Mouse (Mus musculus) mouse trophoblast stem cell (cell line): ENCODE data around the gene Jazf1.

Experiments used
- in situ Hi-C, 2 experiments: fragments of 300-500 bp; cut with MseI, MboI; formaldehyde crosslinking; loops; 2 replicates in 1 of 2; 3 replicates in 1 of 2; pipeline ENCODE4 v1.15.1; 2025

The Jazf1 gene

GRCm38 (mm10) chr6:52917471-52917870 lies 151.0 kb downstream of the Jazf1 start:
- in situ Hi-C loops: loop anchor here in 1 of 2 experiments (5.0 kb wide), 1 partner anchor 75 kb away; no protein-coding TSS in a partner anchor

- in situ Hi-C loops: loop anchor here in 1 of 2 experiments (5.0 kb wide), 1 partner anchor 75 kb away; no protein-coding TSS in a partner anchor
Observed at GRCm38 (mm10) chr6:52916836-52917376, 151.5 kb downstream of the Jazf1 start.

- in situ Hi-C loops: loop anchor here in 1 of 2 experiments (5.0 kb wide), 1 partner anchor 73 kb away; no protein-coding TSS in a partner anchor
Observed at GRCm38 (mm10) chr6:52914921-52915320, 153.5 kb downstream of the Jazf1 start.

GRCm38 (mm10) chr6:52912143-52912918 lies 156.1 kb downstream of the Jazf1 start:
- in situ Hi-C loops: no loop called here

GRCm38 (mm10) chr6:52906801-52907200 lies 161.6 kb downstream of the Jazf1 start:
- in situ Hi-C loops: no loop called here

GRCm38 (mm10) chr6:52905100-52905499 lies 163.3 kb downstream of the Jazf1 start:
- in situ Hi-C loops: no loop called here

GRCm38 (mm10) chr6:52903226-52903960 lies 165.0 kb downstream of the Jazf1 start:
- in situ Hi-C loops: no loop called here

GRCm38 (mm10) chr6:52899574-52900245 lies 168.7 kb downstream of the Jazf1 start:
- in situ Hi-C loops: no loop called here

- in situ Hi-C loops: no loop called here
Observed at GRCm38 (mm10) chr6:52895075-52895474, 173.4 kb downstream of the Jazf1 start.

GRCm38 (mm10) chr6:52894501-52894823 lies 174.0 kb downstream of the Jazf1 start:
- in situ Hi-C loops: no loop called here

GRCm38 (mm10) chr6:52893811-52894500 lies 174.5 kb downstream of the Jazf1 start:
- in situ Hi-C loops: no loop called here

GRCm38 (mm10) chr6:52892978-52893377 lies 175.5 kb downstream of the Jazf1 start:
- in situ Hi-C loops: no loop called here

- in situ Hi-C loops: no loop called here
Observed at GRCm38 (mm10) chr6:52887541-52888203, 180.8 kb downstream of the Jazf1 start.

GRCm38 (mm10) chr6:52883773-52884172 lies 184.7 kb downstream of the Jazf1 start:
- in situ Hi-C loops: no loop called here

GRCm38 (mm10) chr6:52877176-52877575 lies 191.3 kb downstream of the Jazf1 start:
- in situ Hi-C loops: no loop called here

GRCm38 (mm10) chr6:52871306-52871705 lies 197.1 kb downstream of the Jazf1 start:
- in situ Hi-C loops: no loop called here

GRCm38 (mm10) chr6:52869252-52869651 lies 199.2 kb downstream of the Jazf1 start:
- in situ Hi-C loops: no loop called here

- in situ Hi-C loops: no loop called here
Observed at GRCm38 (mm10) chr6:52868352-52868751, 200.1 kb downstream of the Jazf1 start.

GRCm38 (mm10) chr6:52861928-52862327 lies 206.5 kb downstream of the Jazf1 start:
- in situ Hi-C loops: no loop called here

GRCm38 (mm10) chr6:52861186-52861820 lies 207.1 kb downstream of the Jazf1 start:
- in situ Hi-C loops: no loop called here
